Mouse (Mus musculus): ENCODE measurements around the gene Abi3.

Gene Abi3

GRCm38 (mm10) chr11:95838999-95839868 lies 3.0 kb downstream of the Abi3 start:
- DNase-seq, result peak; percentile 45

DNA sequence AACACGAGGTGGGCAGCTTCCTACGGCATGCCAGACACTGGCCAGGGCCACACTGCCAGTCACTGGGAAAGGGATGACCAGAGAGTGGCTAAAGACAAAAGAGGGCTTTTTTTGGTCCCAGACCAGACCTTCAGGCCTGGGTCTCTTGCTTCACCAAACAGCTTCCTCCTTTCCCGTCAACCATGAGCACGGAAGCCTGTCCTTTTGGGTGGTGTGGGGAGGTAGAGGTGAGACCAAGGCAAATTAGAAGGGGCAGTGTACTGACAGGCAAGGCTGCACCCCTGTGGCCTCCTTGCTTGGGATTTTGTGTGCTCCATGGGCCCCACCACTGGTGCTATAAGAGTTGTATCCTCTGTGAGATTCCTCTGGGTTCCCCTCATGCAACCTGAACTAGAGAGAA lies 3.7 kb downstream of the Abi3 start:
- peak; percentile 27 for DNase-seq

- peak; percentile 34 for DNase-seq
These were observed 5.2 kb downstream of the Abi3 start, which contains the start of gene Gngt2 for GRCm38 (mm10) chr11:95837059-95837458. Gene Gngt2 (plus strand): TSS chr11:95837216.

DNA sequence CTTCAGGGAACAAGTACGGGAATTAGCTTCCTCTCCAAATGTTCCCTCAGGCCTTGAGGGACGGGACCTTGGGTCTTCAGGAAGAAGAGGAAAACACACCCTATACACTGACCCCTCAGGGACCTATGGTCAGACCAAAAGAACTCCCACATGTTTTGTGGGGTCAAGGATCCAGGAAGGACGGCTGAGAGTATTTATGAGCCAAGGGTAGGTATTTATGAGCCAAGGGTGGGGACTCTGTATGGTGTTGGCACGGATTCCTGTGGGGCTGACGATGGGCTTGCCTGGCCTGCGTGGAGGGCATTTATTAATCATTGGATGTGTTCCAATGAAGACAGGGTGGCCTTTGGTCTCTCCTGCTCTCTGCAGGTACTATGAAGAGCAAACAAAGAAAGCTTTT lies 5.8 kb downstream of the Abi3 start:
- no peak for DNase-seq

DNA sequence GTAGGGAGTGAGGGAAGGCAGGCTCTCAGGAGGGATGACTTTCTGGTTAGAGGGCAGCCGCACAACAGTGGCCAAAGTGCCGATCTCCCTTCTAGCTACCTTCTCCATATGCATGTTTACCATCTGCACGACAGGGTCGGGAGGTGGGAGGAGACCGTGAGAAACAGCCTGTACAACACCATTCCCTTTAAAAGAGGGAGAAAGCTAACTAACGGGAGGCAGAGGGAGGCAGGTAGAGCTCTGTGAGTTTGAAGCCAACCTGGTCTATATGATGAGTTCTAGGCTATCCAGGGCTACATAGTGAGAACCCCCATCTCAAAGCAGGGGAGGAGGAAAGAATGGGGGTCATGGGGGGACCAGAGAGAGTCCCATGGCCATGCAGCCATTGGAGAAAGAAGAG lies 6.4 kb downstream of the Abi3 start:
- no peak for DNase-seq

- DNase-seq, result peak; percentile 67
These were observed 7.2 kb downstream of the Abi3 start for GRCm38 (mm10) chr11:95834742-95835710.

DNA sequence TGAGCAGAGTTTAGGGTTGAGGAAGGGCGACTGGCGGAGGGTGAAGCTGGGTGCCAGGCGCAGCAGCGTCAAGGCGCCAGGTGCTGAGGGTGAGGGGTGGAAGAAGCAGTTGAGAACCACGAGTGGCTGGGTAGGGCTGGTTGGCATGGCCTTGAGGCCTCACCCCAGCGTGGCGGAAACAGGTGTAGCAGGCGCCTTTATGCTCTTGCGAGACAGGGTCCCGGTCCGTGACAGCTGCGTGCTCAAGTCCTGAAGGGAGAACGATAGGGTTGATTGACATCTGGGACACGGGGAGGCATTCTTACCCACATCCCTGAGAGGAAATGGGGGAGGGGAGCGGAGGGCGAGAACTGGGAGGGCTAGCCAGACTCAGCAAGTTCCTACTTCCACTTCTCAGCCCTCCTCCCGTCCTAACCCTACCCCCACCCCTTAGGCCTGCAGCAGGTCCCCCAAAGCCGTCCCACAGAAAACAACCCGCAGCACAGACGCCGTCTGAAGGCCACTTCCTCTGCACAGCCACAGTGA lies 8.1 kb downstream of the Abi3 start:
- DNase-seq, result peak; percentile 91

GRCm38 (mm10) chr11:95833631-95834142 lies 8.6 kb downstream of the Abi3 start:
- DNase-seq, result peak; percentile 76

GRCm38 (mm10) chr11:95833006-95833570 lies 9.2 kb downstream of the Abi3 start:
- DNase-seq, result peak; percentile 74

GRCm38 (mm10) chr11:95832129-95833005 lies 9.9 kb downstream of the Abi3 start:
- peak; percentile 47 for DNase-seq

DNA sequence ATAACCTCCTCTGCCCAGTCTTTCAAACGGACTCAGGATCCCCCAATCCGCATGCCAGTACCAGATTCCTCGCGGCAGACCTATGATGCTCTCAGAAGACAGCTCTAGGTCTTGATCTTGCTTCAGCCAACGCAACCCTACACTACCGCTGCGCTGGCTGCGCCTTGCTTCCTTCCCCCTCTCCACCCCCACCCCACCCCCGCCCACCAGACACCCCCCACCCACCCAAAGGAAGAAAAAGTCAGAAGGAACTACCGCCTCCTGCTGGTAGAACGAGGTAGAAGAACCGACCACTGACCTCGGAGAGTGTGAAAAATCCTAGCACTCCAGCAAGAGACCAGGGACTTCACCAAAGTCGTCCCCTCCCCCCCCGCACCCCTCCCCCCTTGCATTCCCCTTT lies 10.6 kb downstream of the Abi3 start:
- DNase-seq, result peak; percentile 63

- DNase-seq, result no peak
These were observed 11.0 kb downstream of the Abi3 start for GRCm38 (mm10) chr11:95831276-95831619.

GRCm38 (mm10) chr11:95830411-95831275 lies 11.6 kb downstream of the Abi3 start:
- DNase-seq, result peak; percentile 75

- peak; percentile 46 for DNase-seq
These were observed 12.7 kb downstream of the Abi3 start for GRCm38 (mm10) chr11:95829526-95830050.

GRCm38 (mm10) chr11:95828181-95828964 lies 13.9 kb downstream of the Abi3 start:
- peak; percentile 61 for DNase-seq

- DNase-seq, result peak; percentile 83
These were observed 14.7 kb downstream of the Abi3 start for GRCm38 (mm10) chr11:95827464-95828085.

DNA sequence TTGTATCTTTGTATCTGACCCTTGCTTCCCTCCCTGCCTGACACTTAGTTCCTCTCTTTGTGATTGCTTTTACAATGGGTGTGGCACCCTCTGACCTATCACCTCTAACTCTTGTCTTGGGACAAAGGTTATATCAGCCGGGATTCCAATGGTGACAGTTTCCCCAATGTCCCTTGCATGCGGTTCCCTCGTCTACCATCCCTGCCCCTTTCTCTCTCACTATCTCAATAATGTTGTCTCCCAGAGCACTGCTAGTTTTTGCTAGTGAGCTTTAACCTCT lies 15.2 kb downstream of the Abi3 start:
- DNase-seq, result no peak

DNA sequence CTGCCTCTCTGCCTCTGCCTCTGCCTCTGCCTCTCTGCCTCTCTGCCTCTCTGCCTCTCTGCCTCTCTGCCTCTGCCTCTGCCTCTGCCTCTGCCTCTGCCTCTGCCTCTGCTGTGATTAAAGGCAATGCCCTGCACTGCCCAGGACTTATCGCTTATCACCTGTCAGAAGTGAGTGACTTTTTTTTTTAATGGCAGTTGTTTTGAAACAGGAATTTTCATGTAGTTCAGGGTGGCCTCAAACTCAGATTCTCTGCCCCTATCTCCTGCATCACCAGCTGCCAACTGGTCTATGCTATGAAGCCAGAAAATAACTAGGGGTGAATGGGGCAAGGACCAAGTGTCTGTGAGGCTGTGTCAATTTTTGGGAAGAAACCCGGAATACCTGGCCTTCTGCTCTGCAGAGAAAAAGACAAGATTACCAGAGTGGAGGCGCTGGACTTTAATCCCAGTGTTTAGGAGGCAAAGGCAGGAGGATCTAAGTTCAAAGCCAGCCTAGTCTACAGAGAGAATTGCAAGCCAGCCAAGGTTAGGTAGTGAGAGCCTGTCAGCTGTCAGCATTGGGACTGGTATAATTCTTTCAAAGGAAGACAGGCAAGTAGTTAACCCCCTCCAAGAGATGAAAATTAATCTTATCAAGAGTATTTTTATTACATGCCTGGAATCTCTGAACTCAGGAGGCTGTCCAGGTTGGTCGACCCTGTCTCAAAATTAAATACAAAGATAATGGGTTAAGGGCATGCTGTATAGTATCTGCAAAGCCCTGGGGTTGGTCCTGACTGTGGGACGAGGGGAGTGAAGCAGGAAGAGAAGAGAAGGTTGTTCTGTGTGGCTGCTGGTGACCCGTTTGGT lies 15.7 kb downstream of the Abi3 start:
- DNase-seq, result no peak
